Mouse (Mus musculus) kidney, adult 2 months (tissue): ENCODE data around the gene Pank1.

ENCODE experiments used
- CTCF ChIP-seq: fragments of 200-500 bp; conservative IDR thresholded peaks from 2 replicates; pipeline ENCODE4 v1.5.1; 2011; ENCODE audit warnings: low read depth, mild to moderate bottlenecking, control low read depth, low read length, moderate library complexity, mixed read lengths; ENCODE audit not compliant: insufficient read depth, insufficient read length
- POLR2A ChIP-seq: fragments of 200-500 bp; IDR thresholded peaks from one replicate; pipeline ENCODE4 v1.6.1; 2011; ENCODE audit warnings: low read depth, low read length, control low read depth

- TF ChIP-seq CTCF: no peak
- TF ChIP-seq POLR2A: no peak
Observed at GRCm38 (mm10) chr19:34906772-34907171, 27.5 kb upstream of the Pank1 start.
